Mouse (Mus musculus): Measurements from ENCODE around the gene Ptgis. TPM values are rescaled to one million over a fixed set of nuclear protein-coding genes. Genes with fewer than 3 reads are reported as not detected.
A peak's percentile ranks its signal among the peaks of the same experiment; 100 is the strongest.

Ptgis gene
- total RNA-seq, 2 experiments from 2014 or later = not detected

DNA sequence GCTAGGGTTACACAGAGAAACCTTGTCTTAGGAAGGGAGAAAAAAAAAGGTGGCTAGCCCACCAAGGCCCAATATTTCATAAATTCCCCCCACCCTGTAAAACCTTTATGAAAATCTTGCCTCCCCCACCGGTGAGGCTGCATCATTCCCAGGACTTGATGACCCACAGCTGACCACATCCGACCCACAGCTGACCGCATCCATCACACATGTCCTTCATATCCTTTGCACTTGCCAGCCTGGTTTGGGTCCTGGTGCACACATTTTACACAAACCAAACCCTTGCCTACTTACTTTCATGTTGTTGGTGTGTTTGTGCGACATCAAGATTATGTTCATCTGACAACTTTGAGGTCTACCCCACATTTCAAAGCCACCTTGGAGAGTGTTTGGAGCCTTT lies 4.2 kb downstream of the Ptgis start:
- no peak for ATAC-seq (replicated peaks; ENCODE audit: low FRiP score, low TSS enrichment, poor library complexity, severe bottlenecking)

- ATAC-seq (replicated peaks; ENCODE audit: low FRiP score, low TSS enrichment, poor library complexity, severe bottlenecking) = no peak
Measured at GRCm38 (mm10) chr2:167235338-167236018, 4.9 kb downstream of the Ptgis start.

GRCm38 (mm10) chr2:167233771-167234170 lies 6.6 kb downstream of the Ptgis start:
- no peak for ATAC-seq (replicated peaks; ENCODE audit: low FRiP score, low TSS enrichment, poor library complexity, severe bottlenecking)

GRCm38 (mm10) chr2:167233009-167233335 lies 7.4 kb downstream of the Ptgis start:
- ATAC-seq (replicated peaks; ENCODE audit: low FRiP score, low TSS enrichment, poor library complexity, severe bottlenecking) = no peak

GRCm38 (mm10) chr2:167232132-167233008 lies 8.0 kb downstream of the Ptgis start:
- ATAC-seq (replicated peaks; ENCODE audit: low FRiP score, low TSS enrichment, poor library complexity, severe bottlenecking) = no peak

GRCm38 (mm10) chr2:167230554-167230953 lies 9.8 kb downstream of the Ptgis start:
- ATAC-seq (replicated peaks; ENCODE audit: low FRiP score, low TSS enrichment, poor library complexity, severe bottlenecking) = 0 out of 2 replicates have a peak, but pooled peaks have one; percentile 32

- ATAC-seq (replicated peaks; ENCODE audit: low FRiP score, low TSS enrichment, poor library complexity, severe bottlenecking) = no peak
Measured at GRCm38 (mm10) chr2:167224937-167225336, 15.5 kb downstream of the Ptgis start.

GRCm38 (mm10) chr2:167224194-167224593 lies 16.2 kb downstream of the Ptgis start:
- no peak for ATAC-seq (replicated peaks; ENCODE audit: low FRiP score, low TSS enrichment, poor library complexity, severe bottlenecking)

- ATAC-seq (replicated peaks; ENCODE audit: low FRiP score, low TSS enrichment, poor library complexity, severe bottlenecking) = peak; percentile 62
Measured at GRCm38 (mm10) chr2:167222152-167222551, 18.3 kb downstream of the Ptgis start.

GRCm38 (mm10) chr2:167221159-167221845 lies 19.1 kb downstream of the Ptgis start:
- no peak for ATAC-seq (replicated peaks; ENCODE audit: low FRiP score, low TSS enrichment, poor library complexity, severe bottlenecking)

GRCm38 (mm10) chr2:167220736-167221135 lies 19.7 kb downstream of the Ptgis start:
- no peak for ATAC-seq (replicated peaks; ENCODE audit: low FRiP score, low TSS enrichment, poor library complexity, severe bottlenecking)

DNA sequence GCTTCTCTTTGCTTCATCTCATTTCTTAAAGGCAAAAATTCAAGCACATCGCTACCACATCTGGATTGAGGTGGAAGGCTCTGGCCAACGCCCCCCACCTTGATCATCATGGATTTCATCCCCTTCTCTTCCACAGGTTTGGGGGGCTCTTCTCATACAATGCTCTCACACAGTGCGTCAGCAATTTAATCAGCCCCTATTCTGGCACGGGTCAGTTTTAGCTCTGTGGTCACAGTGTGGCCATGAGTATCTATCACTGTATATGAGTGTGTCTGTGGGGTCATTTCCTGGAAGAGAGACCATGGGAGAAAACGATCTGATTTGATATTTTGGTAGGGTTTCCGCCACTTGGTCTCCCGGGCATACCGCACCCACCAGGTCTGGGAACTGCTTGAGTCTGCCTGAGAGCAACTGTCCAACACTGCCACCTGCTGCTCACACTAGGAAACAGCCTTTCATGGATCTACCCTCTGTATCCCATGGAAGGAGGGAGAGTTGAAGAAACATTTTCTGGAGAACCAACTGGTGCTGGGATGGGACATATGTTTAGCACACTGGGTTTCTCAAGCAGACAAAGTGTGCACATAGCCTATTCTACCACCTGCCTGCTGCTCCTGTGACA lies 21.1 kb downstream of the Ptgis start:
- ATAC-seq (replicated peaks; ENCODE audit: low FRiP score, low TSS enrichment, poor library complexity, severe bottlenecking) = peak; percentile 77

- no peak for ATAC-seq (replicated peaks; ENCODE audit: low FRiP score, low TSS enrichment, poor library complexity, severe bottlenecking)
Measured at GRCm38 (mm10) chr2:167213666-167214065, 26.7 kb downstream of the Ptgis start.

DNA sequence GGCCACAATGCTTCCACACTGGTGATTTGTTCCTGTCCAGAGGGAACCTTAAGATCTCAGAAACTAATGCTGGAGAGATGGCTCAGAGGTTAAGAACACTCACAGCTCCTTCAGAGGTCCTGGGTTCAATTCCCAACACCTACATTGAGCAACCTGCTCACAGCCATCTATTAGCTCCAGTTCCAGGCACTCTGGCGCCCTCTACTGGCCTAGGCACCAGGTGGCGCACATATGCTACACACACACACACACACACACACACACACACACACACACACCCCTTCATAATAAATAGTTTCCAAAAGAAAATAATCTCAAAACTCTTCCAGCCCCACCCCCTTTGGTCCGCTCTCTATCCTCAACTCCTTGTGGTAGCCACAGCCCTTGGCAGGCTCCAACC lies 27.3 kb downstream of the Ptgis start:
- no peak for ATAC-seq (replicated peaks; ENCODE audit: low FRiP score, low TSS enrichment, poor library complexity, severe bottlenecking)

DNA sequence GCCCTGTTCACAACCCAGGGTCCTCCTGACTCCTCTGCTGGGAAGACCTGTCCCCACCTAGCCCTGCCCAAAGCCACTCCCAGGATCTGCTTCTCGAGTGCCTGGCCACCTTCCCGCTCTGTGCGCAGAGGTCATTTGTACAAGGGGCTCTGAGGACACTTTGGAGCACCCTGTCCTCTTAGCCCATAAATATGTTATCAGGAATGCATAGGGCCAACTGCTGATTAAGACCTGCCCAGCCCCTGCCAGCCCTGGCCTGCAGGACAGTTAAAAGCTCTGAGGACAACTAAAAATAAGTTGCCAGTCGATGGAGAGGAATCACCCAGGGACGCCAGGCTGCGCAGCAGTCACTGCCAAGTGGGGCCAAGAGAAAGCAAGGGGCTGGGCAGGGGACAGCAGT lies 27.9 kb downstream of the Ptgis start:
- ATAC-seq (replicated peaks; ENCODE audit: low FRiP score, low TSS enrichment, poor library complexity, severe bottlenecking) = no peak

- ATAC-seq (replicated peaks; ENCODE audit: low FRiP score, low TSS enrichment, poor library complexity, severe bottlenecking) = no peak
Measured at GRCm38 (mm10) chr2:167212089-167212488, 28.3 kb downstream of the Ptgis start.

DNA sequence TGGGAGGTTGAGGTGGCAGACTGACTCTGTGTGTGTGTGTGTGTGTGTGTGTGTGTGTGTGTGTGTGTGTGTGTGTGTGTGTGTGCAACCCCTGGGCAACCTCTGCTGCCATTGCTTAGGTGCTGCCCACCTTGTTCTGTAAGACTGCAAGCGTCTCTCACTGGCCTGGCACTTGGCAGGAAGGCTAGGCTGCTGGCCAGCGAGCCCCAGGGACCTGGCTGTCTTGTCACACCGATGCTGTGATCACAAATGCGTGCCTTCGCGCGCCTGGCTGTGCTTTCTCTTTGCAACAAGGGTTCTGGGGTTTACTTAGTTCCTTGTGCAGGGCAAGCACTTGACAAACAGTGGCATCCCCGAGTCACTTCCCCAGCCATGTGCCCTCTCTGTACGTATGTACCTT lies 30.5 kb downstream of the Ptgis start:
- no peak for ATAC-seq (replicated peaks; ENCODE audit: low FRiP score, low TSS enrichment, poor library complexity, severe bottlenecking)

DNA sequence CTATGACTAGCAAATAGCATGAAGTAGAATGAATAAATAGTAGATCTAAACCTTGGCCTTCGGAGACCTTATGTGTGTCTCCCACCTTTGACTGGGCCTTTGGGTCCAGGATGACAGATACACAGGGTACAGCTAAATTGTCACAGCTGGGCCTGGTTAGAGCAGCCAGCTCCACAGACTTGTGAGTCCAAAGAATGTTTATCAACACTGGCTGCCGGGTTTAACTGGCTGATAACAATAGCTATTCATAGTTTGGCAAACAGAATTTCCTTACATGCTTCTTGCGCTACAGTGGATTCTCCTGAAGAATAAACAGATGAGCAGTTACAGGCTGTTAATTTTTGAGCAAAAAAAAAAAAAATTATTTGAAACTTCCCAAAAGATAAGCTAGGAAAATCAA lies 31.4 kb downstream of the Ptgis start:
- no peak for ATAC-seq (replicated peaks; ENCODE audit: low FRiP score, low TSS enrichment, poor library complexity, severe bottlenecking)

GRCm38 (mm10) chr2:167205918-167206629 lies 34.3 kb downstream of the Ptgis start:
- ATAC-seq (replicated peaks; ENCODE audit: low FRiP score, low TSS enrichment, poor library complexity, severe bottlenecking) = no peak; the same call in 1 of the 2 replicates

Measured in megakaryocyte-erythroid progenitor cell, adult 5-6 weeks (primary cell).